Mouse (Mus musculus) large intestine, adult 2 months (tissue): Measurements from ENCODE around the gene Uncx. TPM values are rescaled to one million over a fixed set of nuclear protein-coding genes. Genes with fewer than 3 reads are reported as not detected.

ENCODE experiments used
- DNase-seq: peaks from one replicate; pipeline ENCODE4 v3.0.0-alpha.2; 2012; ENCODE audit warnings: low read depth, low spot score
- WGBS: fragments of 180-500 bp; shearing (Covaris S2); methylation state at CpG from one replicate; pipeline ENCODE4 v1.1.7; 2018; 5-methylcytosine and 5-hydroxymethylcytosine counted together
- polyA plus RNA-seq: library from polyadenylated mRNA; depleted of rRNA; stranded (reverse); fragments of >200 nt; gene quantifications from 2 replicates; pipeline ENCODE4 v1.2.3, GENCODE M21; 2012

Uncx gene
- polyA plus RNA-seq, 1 experiment: not detected

DNA sequence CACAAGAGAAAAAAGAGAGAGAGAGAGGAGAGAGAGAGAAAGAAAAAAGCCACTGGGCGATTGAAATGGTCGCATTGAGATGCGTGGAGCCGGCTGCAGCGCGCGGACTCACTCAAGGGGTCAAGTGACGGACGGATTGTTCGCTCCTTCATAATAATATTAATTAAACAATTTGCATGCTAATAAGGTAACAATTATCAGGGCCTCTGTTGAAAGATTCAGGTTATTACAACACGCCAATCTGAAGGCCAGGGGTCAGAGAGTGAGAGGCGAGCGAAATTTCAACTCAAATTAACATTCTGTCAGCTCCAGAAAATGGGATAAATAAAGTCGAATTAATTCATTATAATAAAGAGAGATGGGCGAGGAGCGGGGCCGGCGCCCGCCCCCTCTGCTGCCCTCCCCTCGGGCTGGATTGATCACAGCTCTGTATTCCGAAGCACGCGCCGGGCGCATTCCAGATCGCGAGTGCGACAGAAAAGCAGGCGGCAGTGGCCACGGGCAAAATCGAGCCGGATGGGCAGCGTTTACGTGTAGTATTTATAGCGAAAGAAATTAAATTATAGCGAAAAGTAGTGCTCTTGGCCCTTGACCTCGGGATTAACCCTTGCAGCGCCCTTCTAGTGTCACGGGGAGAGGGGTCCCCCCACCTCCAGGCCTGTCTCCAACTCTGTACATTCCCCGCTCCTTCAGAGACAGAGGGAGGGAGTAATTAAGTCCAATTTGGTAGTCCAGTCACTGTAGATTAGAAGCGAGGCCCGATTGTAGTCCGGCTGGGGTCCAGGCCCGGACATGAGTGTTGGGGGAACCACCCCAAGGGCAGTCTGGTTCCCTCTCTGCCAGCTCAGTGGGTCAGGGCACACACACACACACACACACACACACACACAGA, 1.9 kb upstream of the Uncx start:
- DNase-seq: no peak
- WGBS: 6% methylated on average over 44 of the region's 44 CpGs

GRCm38 (mm10) chr5:139542043-139542365, 1.3 kb upstream of the Uncx start:
- 0% methylated on average over 1 of the region's 1 CpGs for WGBS
- no peak for DNase-seq

DNA sequence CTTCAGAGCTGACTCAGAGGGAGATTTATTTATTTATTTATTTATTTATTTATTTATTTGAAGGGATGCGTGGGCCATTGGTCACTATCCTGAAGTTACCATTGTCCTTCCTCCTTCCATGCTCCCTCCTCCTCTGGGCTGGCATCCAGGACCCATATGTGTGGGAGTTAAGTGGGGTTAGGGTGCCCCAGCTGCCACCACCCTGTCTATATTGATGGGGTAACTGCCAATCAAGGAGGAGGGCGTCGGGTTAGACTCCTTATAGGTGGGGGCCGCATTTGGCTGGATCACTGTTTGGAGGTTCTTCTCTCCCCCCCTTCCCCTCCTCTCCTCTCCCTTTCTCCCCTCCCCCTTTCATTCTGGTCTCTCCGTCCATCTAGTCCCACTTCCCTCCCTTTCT, 738 bp upstream of the Uncx start:
- WGBS: 3% methylated on average over 5 of the region's 5 CpGs
- DNase-seq: no peak

- DNase-seq: no peak
- 3% methylated on average over 71 of the region's 71 CpGs for WGBS
These were observed 466 bp downstream of the Uncx start for GRCm38 (mm10) chr5:139543650-139544270.

- no peak for DNase-seq
- 4% methylated on average over 54 of the region's 54 CpGs for WGBS
These were observed 1.2 kb downstream of the Uncx start for GRCm38 (mm10) chr5:139544271-139545135.

- WGBS: 9% methylated on average over 7 of the region's 7 CpGs
- DNase-seq: no peak
These were observed 1.9 kb downstream of the Uncx start for GRCm38 (mm10) chr5:139545221-139545620.

GRCm38 (mm10) chr5:139545673-139546335, 2.5 kb downstream of the Uncx start:
- WGBS: 10% methylated on average over 9 of the region's 9 CpGs
- no peak for DNase-seq

DNA sequence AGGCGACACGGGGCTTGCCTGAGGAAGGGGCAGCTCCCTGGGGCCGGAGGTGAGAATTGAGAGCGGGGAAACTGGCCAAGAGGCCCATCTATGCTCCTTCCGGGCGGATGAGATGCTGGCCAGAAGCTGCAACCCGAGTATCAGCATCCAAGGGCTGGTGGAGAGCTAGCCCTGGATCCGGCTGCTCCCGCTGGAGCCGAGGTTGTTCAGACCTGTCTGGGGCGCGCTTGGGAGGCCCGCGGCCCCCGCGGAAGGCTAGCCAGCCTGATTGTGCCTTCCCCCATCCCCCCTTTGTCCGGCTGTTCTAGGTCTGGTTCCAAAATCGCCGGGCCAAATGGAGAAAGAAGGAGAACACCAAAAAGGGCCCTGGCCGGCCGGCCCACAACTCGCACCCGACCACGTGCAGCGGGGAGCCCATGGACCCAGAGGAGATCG, 3.1 kb downstream of the Uncx start:
- whole genome bisulfite sequencing: 3% methylated on average over 26 of the region's 26 CpGs

GRCm38 (mm10) chr5:139546771-139547420, 3.6 kb downstream of the Uncx start:
- DNase-seq: no peak
- WGBS: 2% methylated on average over 66 of the region's 68 CpGs

More for the DNA sequence above, 3.1 kb downstream of the Uncx start:
- DNase-seq: no peak

DNA sequence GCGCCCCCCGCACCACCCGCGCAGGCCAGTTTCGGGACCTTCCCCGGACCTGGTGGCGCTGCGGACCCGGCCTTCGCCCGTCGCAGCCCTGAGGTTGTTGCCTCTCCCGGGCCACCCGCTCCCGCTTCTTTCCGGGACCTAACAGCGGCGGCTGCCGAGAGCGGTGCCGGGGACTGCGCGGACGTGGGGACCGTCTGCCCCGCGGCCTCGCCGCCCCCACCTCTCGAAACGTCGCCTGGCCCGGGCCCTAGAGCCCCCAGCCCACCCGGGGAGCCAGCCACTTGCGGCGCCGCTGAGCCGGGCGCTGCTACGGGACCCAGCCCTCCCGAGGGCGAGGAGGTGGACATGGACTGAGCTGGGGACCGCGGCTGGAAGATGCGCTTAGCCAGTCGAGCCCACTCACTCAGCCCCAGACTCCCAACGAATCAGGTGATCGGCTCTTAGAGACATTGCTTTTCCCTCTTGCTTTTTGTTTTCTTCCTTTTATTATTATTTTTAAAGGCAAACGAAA, 4.2 kb downstream of the Uncx start:
- WGBS: 3% methylated on average over 45 of the region's 49 CpGs
- no peak for DNase-seq

DNA sequence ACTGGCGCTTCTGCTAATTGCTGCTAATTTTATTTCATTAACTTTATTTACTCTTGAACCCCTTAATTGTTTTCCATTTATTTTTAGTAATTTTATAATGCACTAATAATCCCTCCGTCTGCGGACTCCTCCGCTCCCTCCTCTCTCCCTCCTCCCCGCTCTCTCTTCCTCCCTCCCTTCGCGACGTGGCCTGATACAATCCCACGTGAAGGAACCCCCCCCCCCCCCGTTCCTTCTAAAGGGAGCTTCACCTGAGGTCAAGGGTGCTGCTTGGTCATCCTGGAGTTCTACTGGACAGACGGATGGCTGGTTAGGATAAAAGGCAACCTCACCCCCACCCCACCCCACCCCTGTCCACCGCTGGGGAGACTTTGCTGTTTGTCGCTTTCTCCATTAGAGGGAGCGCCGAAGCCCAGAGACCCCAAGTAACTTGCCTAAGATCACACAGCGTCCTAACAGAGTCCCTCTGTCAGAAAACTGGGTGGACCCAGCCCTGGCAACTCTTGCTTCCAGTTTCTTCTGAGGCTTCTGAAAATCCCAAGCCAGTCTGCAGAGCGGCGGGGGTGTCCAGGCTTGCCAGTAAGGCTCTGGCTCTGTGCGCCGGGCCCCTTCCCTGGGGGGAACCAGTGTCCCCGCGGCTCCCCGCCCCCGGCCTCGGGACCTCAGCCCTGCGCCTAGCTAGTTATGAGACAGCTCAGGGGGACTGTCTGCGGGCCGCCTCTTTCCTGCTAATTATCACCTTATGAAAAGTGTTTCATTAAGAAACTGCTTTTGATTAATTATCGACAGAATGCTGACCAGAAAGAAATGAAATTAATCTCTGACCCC, 10.4 kb downstream of the Uncx start:
- 6% methylated on average over 29 of the region's 29 CpGs for WGBS
- no peak for DNase-seq

DNA sequence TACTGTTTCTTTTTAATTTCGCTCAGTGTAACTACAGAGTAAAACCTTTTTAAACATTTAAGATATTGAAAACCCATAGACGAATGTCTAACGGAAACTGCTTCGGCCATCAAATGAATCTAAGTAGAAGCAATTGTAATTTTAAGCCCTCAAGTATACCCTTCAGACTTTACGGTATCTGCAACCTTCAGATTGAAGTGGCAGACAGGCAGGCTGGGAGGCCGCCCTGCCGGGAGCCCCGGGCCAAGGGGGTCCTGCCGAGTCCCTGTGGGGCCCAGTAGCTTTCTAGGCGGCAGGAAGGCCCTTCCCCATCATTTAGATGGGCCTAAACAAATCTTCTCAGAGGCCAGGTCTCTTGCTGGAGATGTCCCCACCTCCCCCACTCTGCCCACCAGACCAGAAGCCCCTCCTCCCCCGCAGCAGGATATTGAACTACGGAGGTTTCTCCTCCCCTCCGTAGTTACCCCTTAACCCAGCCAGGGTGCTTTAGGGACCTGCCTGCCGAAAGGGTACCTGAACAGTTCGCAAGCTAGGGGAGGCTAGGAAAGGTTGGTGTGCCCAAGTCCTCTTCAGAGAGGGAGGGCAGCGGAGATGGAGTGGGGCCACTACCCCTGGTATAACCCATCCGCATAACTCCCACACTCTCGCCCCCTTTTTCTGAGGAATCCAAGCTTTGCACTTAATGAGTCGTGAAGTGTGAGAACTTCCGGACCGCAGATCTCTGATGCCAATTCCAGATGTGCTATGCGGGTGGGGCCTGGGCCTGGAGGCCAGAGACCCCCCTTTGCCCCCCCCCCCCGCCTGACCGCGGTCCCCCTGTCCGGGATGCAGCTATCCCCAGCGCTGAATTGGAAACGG, 11.4 kb downstream of the Uncx start:
- DNase-seq: no peak
- 9% methylated on average over 28 of the region's 28 CpGs for WGBS

GRCm38 (mm10) chr5:139555476-139556115, 12.3 kb downstream of the Uncx start:
- no peak for DNase-seq
- WGBS: 13% methylated on average over 7 of the region's 7 CpGs

GRCm38 (mm10) chr5:139556116-139556678, 12.9 kb downstream of the Uncx start:
- WGBS: 13% methylated on average over 6 of the region's 6 CpGs
- DNase-seq: no peak

DNA sequence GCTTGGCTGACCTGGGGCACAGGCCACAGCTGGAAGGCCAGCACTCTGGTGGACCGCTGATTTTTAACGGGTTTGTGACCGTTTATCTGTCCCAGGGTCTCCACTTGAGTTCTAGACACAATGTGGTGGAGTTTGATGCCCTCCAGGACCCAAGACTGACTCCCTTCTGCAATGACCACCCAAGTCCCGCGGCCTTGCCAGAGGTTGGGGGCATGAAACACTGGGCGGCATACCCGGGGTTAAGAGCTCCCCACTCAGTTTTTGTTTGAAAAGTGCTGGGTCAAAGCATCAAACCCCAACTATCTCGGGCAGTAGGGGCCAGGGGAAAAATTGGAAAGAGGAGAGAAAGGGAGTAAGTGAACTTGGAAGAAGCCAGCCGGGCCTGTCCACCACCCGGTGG, 13.8 kb downstream of the Uncx start:
- 19% methylated on average over 10 of the region's 10 CpGs for WGBS
- no peak for DNase-seq
